In genomic region chr2:67489128-67489492, GRCm38 (mm10) we compare ENCODE assay signal across 23 mouse cellular contexts. TPM values are rescaled to one million over a fixed set of nuclear protein-coding genes. Genes with fewer than 3 reads are reported as not detected.
DNase-seq lines count a peak whose midpoint lies in the region; ATAC-seq lines count a peak whose summit lies in the region.
"Had no signal": no experiment of that assay in that cellular context is flagged by ENCODE, and none has a peak within 500 bp of the region (broad histone marks: within the 10 kb centered on the region; RNA-seq: fewer than 3 reads in every experiment).

No protein-coding gene starts in this region.

- peaks cover 19% of the 10 kb centered on the region for H3K4me1 ChIP-seq in hindbrain, embryonic 10.5 days (replicated peaks)
- H3K4me1 ChIP-seq in hindbrain, embryonic 16.5 days (ENCODE audit: control insufficient read depth, insufficient read depth, low read depth, low read length): no peaks in the 10 kb centered on the region
- 0 out of 2 replicates have a peak, but pooled peaks cover 6% of the 10 kb centered on the region for H3K4me1 ChIP-seq in hindbrain, embryonic 15.5 days (replicated peaks)
- peaks cover 10% of the 10 kb centered on the region for H3K4me1 ChIP-seq in neural tube, embryonic 13.5 days (replicated peaks)
- no peaks in the 10 kb centered on the region for H3K4me1 ChIP-seq in kidney, embryonic 16.5 days (ENCODE audit: insufficient read depth, low read length)
- H3K4me1 ChIP-seq: limb, embryonic 10.5 days had no signal

- H3K36me3 ChIP-seq in hindbrain, embryonic 10.5 days: no peaks in the 10 kb centered on the region
- no peaks in the 10 kb centered on the region for H3K36me3 ChIP-seq in hindbrain, embryonic 16.5 days (ENCODE audit: control insufficient read depth, insufficient read depth, low read length)
- no peaks in the 10 kb centered on the region for H3K36me3 ChIP-seq in hindbrain, embryonic 15.5 days
- H3K36me3 ChIP-seq in neural tube, embryonic 13.5 days: no peaks in the 10 kb centered on the region
- no peaks in the 10 kb centered on the region for H3K36me3 ChIP-seq in kidney, embryonic 16.5 days (ENCODE audit: insufficient read depth, low read length)
- H3K36me3 ChIP-seq: embryonic facial prominence, embryonic 12.5 days; limb, embryonic 10.5 days had no signal

- no peak overlapping the region for H3K9ac ChIP-seq in hindbrain, embryonic 16.5 days (ENCODE audit: low read depth, low read length)
- H3K9ac ChIP-seq in hindbrain, embryonic 15.5 days: no peak overlapping the region
- H3K9ac ChIP-seq in neural tube, embryonic 13.5 days: no peak overlapping the region
- H3K9ac ChIP-seq in kidney, embryonic 16.5 days (replicated peaks; ENCODE audit: low read length): no peak overlapping the region
- H3K9ac ChIP-seq: embryonic facial prominence, embryonic 12.5 days had no signal

- no peak overlapping the region for H3K4me2 ChIP-seq in hindbrain, embryonic 16.5 days (ENCODE audit: low read length)
- no peak overlapping the region for H3K4me2 ChIP-seq in hindbrain, embryonic 15.5 days
- H3K4me2 ChIP-seq in neural tube, embryonic 13.5 days: 0 out of 2 replicates have a peak overlapping the region, but pooled peaks have one; percentile 13
- H3K4me2 ChIP-seq in kidney, embryonic 16.5 days (replicated peaks; ENCODE audit: low read depth, low read length): no peak overlapping the region
- H3K4me2 ChIP-seq: embryonic facial prominence, embryonic 12.5 days; liver, embryonic 11.5 days had no signal

- H3K27me3 ChIP-seq in hindbrain, embryonic 10.5 days (ENCODE audit: insufficient read depth, poor library complexity, severe bottlenecking): no peaks in the 10 kb centered on the region
- no peaks in the 10 kb centered on the region for H3K27me3 ChIP-seq in hindbrain, embryonic 16.5 days (replicated peaks; ENCODE audit: control insufficient read depth, insufficient read depth, low read length)
- H3K27me3 ChIP-seq in hindbrain, embryonic 15.5 days: no peaks in the 10 kb centered on the region
- no peaks in the 10 kb centered on the region for H3K27me3 ChIP-seq in neural tube, embryonic 13.5 days
- H3K27me3 ChIP-seq in kidney, embryonic 16.5 days (ENCODE audit: insufficient read depth, low read length): no peaks in the 10 kb centered on the region
- H3K27me3 ChIP-seq: embryonic facial prominence, embryonic 12.5 days had no signal

- H3K4me3 ChIP-seq in hindbrain, embryonic 10.5 days: no peak overlapping the region
- H3K4me3 ChIP-seq in hindbrain, embryonic 16.5 days (ENCODE audit: low read length): no peak overlapping the region
- H3K4me3 ChIP-seq in hindbrain, embryonic 15.5 days: no peak overlapping the region
- H3K4me3 ChIP-seq in neural tube, embryonic 13.5 days: no peak overlapping the region
- H3K4me3 ChIP-seq in kidney, embryonic 16.5 days (ENCODE audit: low read length): no peak overlapping the region
- H3K4me3 ChIP-seq: embryonic facial prominence, embryonic 12.5 days; layer of hippocampus, adult 2 months; limb, embryonic 10.5 days had no signal

- peak overlapping the region; percentile 66 for H3K27ac ChIP-seq in hindbrain, embryonic 10.5 days
- no peak overlapping the region for H3K27ac ChIP-seq in hindbrain, embryonic 16.5 days (ENCODE audit: low read depth, low read length)
- no peak overlapping the region for H3K27ac ChIP-seq in hindbrain, embryonic 15.5 days (replicated peaks)
- H3K27ac ChIP-seq in neural tube, embryonic 13.5 days (replicated peaks): no peak overlapping the region
- no peak overlapping the region for H3K27ac ChIP-seq in kidney, embryonic 16.5 days (ENCODE audit: low read length)
- H3K27ac ChIP-seq: embryonic facial prominence, embryonic 12.5 days; layer of hippocampus, adult 2 months; limb, embryonic 10.5 days had no signal

- no peaks in the 10 kb centered on the region for H3K9me3 ChIP-seq in hindbrain, embryonic 10.5 days
- H3K9me3 ChIP-seq in hindbrain, embryonic 16.5 days (ENCODE audit: control insufficient read depth, low read length): no peaks in the 10 kb centered on the region
- no peaks in the 10 kb centered on the region for H3K9me3 ChIP-seq in hindbrain, embryonic 15.5 days
- H3K9me3 ChIP-seq in neural tube, embryonic 13.5 days: no peaks in the 10 kb centered on the region
- no peaks in the 10 kb centered on the region for H3K9me3 ChIP-seq in kidney, embryonic 16.5 days (ENCODE audit: low read length)
- H3K9me3 ChIP-seq: embryonic facial prominence, embryonic 12.5 days; limb, embryonic 10.5 days had no signal

- WGBS in hindbrain, embryonic 10.5 days: 40% methylated on average over 8 of the region's 8 CpGs
- 35% methylated on average over 8 of the region's 8 CpGs for WGBS in hindbrain, embryonic 16.5 days
- WGBS in hindbrain, embryonic 15.5 days: 28% methylated on average over 8 of the region's 8 CpGs
- 29% methylated on average over 8 of the region's 8 CpGs for WGBS in neural tube, embryonic 13.5 days
- 71% methylated on average over 8 of the region's 8 CpGs for WGBS in kidney, embryonic 16.5 days

- ATAC-seq in hindbrain, embryonic 16.5 days: no peak
- ATAC-seq in hindbrain, embryonic 15.5 days (ENCODE audit: low FRiP score, low read depth): peak; percentile 34; the same call in 1 of the 2 replicates
- ATAC-seq in neural tube, embryonic 13.5 days (ENCODE audit: low read depth): peak; percentile 47; the same call in 1 of the 2 replicates
- ATAC-seq in kidney, embryonic 16.5 days (ENCODE audit: low FRiP score, low TSS enrichment): no peak
- ATAC-seq: intestine, postnatal 0 days had no signal

- DNase-seq in hindbrain, embryonic 10.5 days (ENCODE audit: low spot score): peak; percentile 12
- peak; percentile 23 for DNase-seq in embryo, embryonic 10.5 days (ENCODE audit: low spot score)
- no peak for DNase-seq in Muller cell, postnatal 12 days (ENCODE audit: inconsistent ontology term)
- DNase-seq: cerebellum, postnatal 25 days; heart, postnatal 4 days; kidney, postnatal 10 days; lung, adult 2 months; lung, postnatal 36 days; spleen, adult 18-20 months had no signal

RNA-seq across cellular contexts. Expression of gene Xirp2, which starts 43.3 kb away (rescaled TPM):
- polyA plus RNA-seq in hindbrain, embryonic 10.5 days (2016; fragmentation: Nextera tagmentation; extraction: Ambion mirVana): not detected in 2 replicates
- polyA plus RNA-seq in hindbrain, embryonic 16.5 days (2015; fragmentation: Nextera tagmentation; extraction: Ambion mirVana): 0.02 TPM in 1 of 2 replicates, not detected in the other
- not detected in 2 replicates for polyA plus RNA-seq in hindbrain, embryonic 15.5 days (2015; fragmentation: Nextera tagmentation; extraction: Ambion mirVana)
- polyA plus RNA-seq in neural tube, embryonic 13.5 days (2015; fragmentation: Nextera tagmentation; extraction: Ambion mirVana): not detected in 2 replicates
- 0.01 TPM in 1 of 2 replicates, not detected in the other for polyA plus RNA-seq in kidney, embryonic 16.5 days (2015; fragmentation: Nextera tagmentation; extraction: Ambion mirVana)
- polyA plus RNA-seq: C2C12; intestine, postnatal 0 days; limb, embryonic 10.5 days had no signal

RNA-seq across cellular contexts. Expression of gene Gm26727, which starts 56.1 kb away (rescaled TPM):
- polyA plus RNA-seq in hindbrain, embryonic 10.5 days (2016; fragmentation: Nextera tagmentation; extraction: Ambion mirVana): not detected in 2 replicates
- not detected in 2 replicates for polyA plus RNA-seq in hindbrain, embryonic 16.5 days (2015; fragmentation: Nextera tagmentation; extraction: Ambion mirVana)
- polyA plus RNA-seq in hindbrain, embryonic 15.5 days (2015; fragmentation: Nextera tagmentation; extraction: Ambion mirVana): not detected in 2 replicates
- not detected in 2 replicates for polyA plus RNA-seq in neural tube, embryonic 13.5 days (2015; fragmentation: Nextera tagmentation; extraction: Ambion mirVana)
- polyA plus RNA-seq in kidney, embryonic 16.5 days (2015; fragmentation: Nextera tagmentation; extraction: Ambion mirVana): not detected in 2 replicates
- polyA plus RNA-seq: C2C12; embryonic facial prominence, embryonic 12.5 days; gonadal fat pad, adult 2 months; heart, embryonic 14.5 days; intestine, postnatal 0 days; limb, embryonic 10.5 days; liver, embryonic 11.5 days; lung, adult 2 months; stomach, embryonic 16.5 days; thymus, postnatal 0 days had no signal

Comparison
In these comparisons a context has a peak if more than half of its experiments do, and no peak if none do; other contexts are left out.
1. ATAC-seq: peak in hindbrain, embryonic 15.5 days (single experiment) and neural tube, embryonic 13.5 days (single experiment); none in hindbrain, embryonic 16.5 days (single experiment) and kidney, embryonic 16.5 days (single experiment).